Mouse (Mus musculus) embryonic facial prominence, embryonic 14.5 days (tissue): ENCODE data around the gene Gm38392. TPM values are rescaled to one million over a fixed set of nuclear protein-coding genes. Genes with fewer than 3 reads are reported as not detected.
A peak's percentile ranks its signal among the peaks of the same experiment; 100 is the strongest.

Source experiments
- ATAC-seq: fragments of 200-750 bp; cut with Nextera tagmentation; 2 replicates; pipeline ENCODE4 v1.8.0; 2017; ENCODE audit warnings: low read depth, moderate number of reproducible peaks, moderate TSS enrichment
- DNase-seq: peaks from one replicate; pipeline ENCODE4 v3.0.0-alpha.2; 2015; ENCODE audit warnings: low spot score
- H3K27ac ChIP-seq: fragments of 300-500 bp; sonication (generic); replicated peaks from 2 replicates; pipeline ENCODE4 v1.5.1; 2014; ENCODE audit warnings: low read depth, mild to moderate bottlenecking, low read length, moderate library complexity
- H3K27me3 ChIP-seq: fragments of 300-500 bp; sonication (generic); replicated peaks from 2 replicates; pipeline ENCODE4 v1.6.1; 2014; ENCODE audit warnings: low read length; ENCODE audit not compliant: control insufficient read depth, insufficient read depth
- H3K36me3 ChIP-seq: fragments of 300-500 bp; sonication (generic); 2 replicates; pipeline ENCODE4 v1.6.1; 2014; ENCODE audit warnings: low read length, mixed read lengths; ENCODE audit not compliant: control insufficient read depth, insufficient read depth
- H3K4me1 ChIP-seq: fragments of 300-500 bp; sonication (generic); 2 replicates; pipeline ENCODE4 v1.6.1; 2014; ENCODE audit warnings: antibody characterized with exemption, low read length; ENCODE audit not compliant: control insufficient read depth, insufficient read depth
- H3K4me2 ChIP-seq: fragments of 300-500 bp; sonication (generic); 2 replicates; pipeline ENCODE4 v1.6.1; 2014; ENCODE audit warnings: low read depth, mild to moderate bottlenecking, low read length, moderate library complexity, mixed read lengths
- H3K4me3 ChIP-seq: fragments of 300-500 bp; sonication (generic); 2 replicates; pipeline ENCODE4 v1.5.1; 2014; ENCODE audit warnings: low read depth, mild to moderate bottlenecking, low read length
- H3K9ac ChIP-seq: fragments of 300-500 bp; sonication (generic); 2 replicates; pipeline ENCODE4 v1.6.1; 2014; ENCODE audit warnings: low read depth, mild to moderate bottlenecking, low read length, moderate library complexity, mixed read lengths
- H3K9me3 ChIP-seq: fragments of 300-500 bp; sonication (generic); 2 replicates; pipeline ENCODE4 v1.6.1; 2016; ENCODE audit warnings: low read length; ENCODE audit not compliant: control insufficient read depth
- WGBS: fragments of 180-500 bp; shearing (Covaris S2); extraction: QIAGEN DNeasy Blood & Tissue Kit; methylation state at CpG from one replicate; pipeline ENCODE4 v1.1.7; 2014; 5-methylcytosine and 5-hydroxymethylcytosine counted together
- polyA plus RNA-seq: library from polyadenylated mRNA; unstranded; fragments of >200 nt; fragmentation: Nextera tagmentation; extraction: Ambion mirVana; gene quantifications from 2 replicates; pipeline ENCODE4 v1.2.1, GENCODE M21; 2014

Gene Gm38392
- polyA plus RNA-seq, 1 experiment from 2014 or later, result not detected

- Histone ChIP-seq H3K36me3 (no peaks in the 10 kb centered on the region), H3K9ac (no peak overlapping the region), H3K4me3 (no peak overlapping the region), H3K9me3 (no peaks in the 10 kb centered on the region), H3K4me1 (no peaks in the 10 kb centered on the region), H3K27me3 (peaks cover 27% of the 10 kb centered on the region), H3K27ac (no peak overlapping the region), H3K4me2 (no peak overlapping the region)
- DNase-seq (peak; percentile 51), ATAC-seq (peak; percentile 38)
- 68% methylated on average over 9 of the region's 9 CpGs for WGBS
Measured at GRCm38 (mm10) chr3:88247666-88248065, 39.3 kb downstream of the Gm38392 start.

DNA sequence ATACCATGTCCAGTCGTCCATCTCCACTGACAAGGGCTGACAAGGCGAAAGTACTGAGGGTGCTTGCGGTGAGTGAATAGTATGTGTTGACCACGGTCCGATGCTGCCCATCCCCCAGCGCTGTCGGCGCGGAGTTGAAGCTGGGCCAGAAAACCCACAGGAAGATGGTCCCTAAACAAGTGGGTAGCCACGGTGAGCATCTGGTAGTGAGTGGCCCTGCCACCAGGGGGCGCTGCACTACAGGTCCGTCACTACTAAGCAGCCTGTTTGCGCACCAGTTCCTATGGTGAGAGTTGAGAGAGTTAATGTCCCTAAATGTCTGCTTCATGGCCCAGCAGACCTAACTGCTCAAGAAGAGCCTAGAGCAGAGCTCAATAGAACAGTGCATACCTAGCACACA is 41.2 kb downstream of the Gm38392 start:
- peak; percentile 55 for DNase-seq
- peaks cover 42% of the 10 kb centered on the region for H3K27me3 ChIP-seq
- 21% methylated on average over 12 of the region's 13 CpGs for WGBS
- H3K4me2 ChIP-seq, result no peak overlapping the region
- no peak overlapping the region for H3K9ac ChIP-seq
- no peaks in the 10 kb centered on the region for H3K9me3 ChIP-seq
- no peak for ATAC-seq
- H3K27ac ChIP-seq, result no peak overlapping the region
- H3K4me1 ChIP-seq, result no peaks in the 10 kb centered on the region
- H3K36me3 ChIP-seq, result no peaks in the 10 kb centered on the region
- H3K4me3 ChIP-seq, result no peak overlapping the region

DNA sequence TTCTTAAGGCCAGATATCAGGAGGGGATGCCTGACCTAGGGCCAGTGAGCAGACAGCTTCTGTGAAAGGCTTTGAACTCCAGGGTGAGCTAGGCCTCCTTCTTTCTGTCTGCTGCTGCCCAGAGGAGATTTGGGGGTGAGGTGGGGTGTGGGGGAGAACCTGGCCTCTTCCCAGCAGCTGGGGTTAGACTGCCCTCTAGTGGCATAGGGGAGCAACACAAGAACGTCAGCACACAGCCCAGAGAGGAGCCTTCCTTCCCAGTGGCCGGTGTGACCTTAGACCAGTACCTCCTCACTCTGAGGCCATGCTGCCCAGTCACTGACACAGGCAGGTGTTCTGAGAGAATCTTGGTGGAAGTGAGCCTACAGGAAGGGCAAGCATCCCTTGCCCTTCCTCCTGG is 42.9 kb downstream of the Gm38392 start:
- no peak overlapping the region for H3K4me3 ChIP-seq
- ATAC-seq, result no peak
- no peak overlapping the region for H3K9ac ChIP-seq
- H3K9me3 ChIP-seq, result no peaks in the 10 kb centered on the region
- no peak overlapping the region for H3K4me2 ChIP-seq
- 7% methylated on average over 2 of the region's 2 CpGs for WGBS
- H3K4me1 ChIP-seq, result no peaks in the 10 kb centered on the region
- DNase-seq, result no peak
- H3K36me3 ChIP-seq, result no peaks in the 10 kb centered on the region
- H3K27ac ChIP-seq, result no peak overlapping the region
- H3K27me3 ChIP-seq, result peaks cover 60% of the 10 kb centered on the region

DNA sequence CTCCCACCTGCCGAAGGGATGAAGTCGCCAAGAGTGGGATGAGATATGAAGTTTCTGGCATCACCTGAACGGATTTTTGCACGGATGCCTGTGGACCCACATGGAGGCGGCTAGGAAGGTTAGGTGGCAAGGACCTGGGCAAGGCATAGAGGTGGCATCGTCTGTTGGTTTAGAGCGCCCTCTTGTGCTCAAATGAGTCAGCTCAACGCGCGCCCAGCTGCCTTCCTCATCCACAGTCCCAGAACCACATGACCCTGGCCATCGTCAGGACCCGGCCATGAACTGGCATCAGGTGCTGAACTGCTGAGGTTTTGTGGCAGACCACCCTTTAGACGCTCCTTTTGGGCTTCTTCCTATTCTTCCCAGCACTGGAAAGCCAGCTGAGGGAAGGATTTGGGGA is 44.5 kb downstream of the Gm38392 start:
- DNase-seq, result peak; percentile 65
- WGBS, result 1% methylated on average over 13 of the region's 13 CpGs
- no peaks in the 10 kb centered on the region for H3K4me1 ChIP-seq
- H3K27ac ChIP-seq, result no peak overlapping the region
- H3K4me2 ChIP-seq, result no peak overlapping the region
- peaks cover 75% of the 10 kb centered on the region for H3K27me3 ChIP-seq
- H3K4me3 ChIP-seq, result no peak overlapping the region
- H3K9ac ChIP-seq, result no peak overlapping the region
- H3K9me3 ChIP-seq, result no peaks in the 10 kb centered on the region
- ATAC-seq, result peak; percentile 70; the same call in 1 of the 2 replicates
- no peaks in the 10 kb centered on the region for H3K36me3 ChIP-seq

GRCm38 (mm10) chr3:88241045-88241786 is 45.8 kb downstream of the Gm38392 start:
- H3K9ac ChIP-seq, result no peak overlapping the region
- H3K27ac ChIP-seq, result no peak overlapping the region
- H3K4me3 ChIP-seq, result peak overlapping the region; percentile 26
- H3K27me3 ChIP-seq, result peaks cover 88% of the 10 kb centered on the region
- H3K4me1 ChIP-seq, result no peaks in the 10 kb centered on the region
- WGBS, result 4% methylated on average over 19 of the region's 48 CpGs
- no peak for ATAC-seq
- H3K36me3 ChIP-seq, result no peaks in the 10 kb centered on the region
- peak overlapping the region; percentile 42 for H3K4me2 ChIP-seq
- DNase-seq, result no peak
- H3K9me3 ChIP-seq, result no peaks in the 10 kb centered on the region

- H3K4me2 ChIP-seq, result no peak overlapping the region
- H3K27me3 ChIP-seq, result peaks cover 81% of the 10 kb centered on the region
- H3K9ac ChIP-seq, result no peak overlapping the region
- no peak overlapping the region for H3K27ac ChIP-seq
- H3K36me3 ChIP-seq, result no peaks in the 10 kb centered on the region
- no peak for ATAC-seq
- 57% methylated on average over 4 of the region's 4 CpGs for WGBS
- H3K4me3 ChIP-seq, result no peak overlapping the region
- H3K9me3 ChIP-seq, result no peaks in the 10 kb centered on the region
- no peaks in the 10 kb centered on the region for H3K4me1 ChIP-seq
- DNase-seq, result no peak
Measured at GRCm38 (mm10) chr3:88239446-88239845, 47.6 kb downstream of the Gm38392 start.

DNA sequence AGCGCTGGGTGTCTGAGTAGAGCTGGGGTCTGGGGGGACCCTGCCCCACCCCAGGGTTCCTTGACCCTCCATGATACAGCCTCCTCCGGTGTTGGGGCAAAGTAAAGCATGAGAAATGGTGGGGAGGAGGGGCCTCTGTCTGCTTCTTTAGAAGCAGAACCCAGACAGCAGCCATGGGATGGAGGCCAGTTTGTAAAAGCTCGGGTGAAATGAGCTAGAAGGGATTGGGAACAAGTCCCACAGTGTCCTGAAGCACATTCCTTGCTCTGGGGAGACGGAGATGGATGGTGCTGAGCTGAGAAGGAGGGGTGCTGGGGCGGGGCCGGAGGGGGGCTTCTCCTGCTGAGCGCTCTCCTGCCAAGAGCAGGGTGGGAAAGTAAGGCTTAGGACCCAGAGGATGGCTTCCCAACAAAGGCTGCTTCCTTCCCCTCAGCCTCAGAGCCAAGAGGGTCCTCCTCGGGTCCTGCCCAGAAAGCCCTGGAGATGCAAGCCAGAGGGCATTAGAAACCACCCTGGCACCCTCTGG is 48.1 kb downstream of the Gm38392 start:
- Histone ChIP-seq H3K9ac (no peak overlapping the region), H3K27ac (no peak overlapping the region), H3K27me3 (peaks cover 78% of the 10 kb centered on the region), H3K4me2 (no peak overlapping the region), H3K9me3 (no peaks in the 10 kb centered on the region), H3K36me3 (no peaks in the 10 kb centered on the region), H3K4me3 (no peak overlapping the region), H3K4me1 (no peaks in the 10 kb centered on the region)
- ATAC-seq (no peak), DNase-seq (no peak)
- 39% methylated on average over 8 of the region's 8 CpGs for WGBS

GRCm38 (mm10) chr3:88237556-88238194 is 49.3 kb downstream of the Gm38392 start:
- no peaks in the 10 kb centered on the region for H3K4me1 ChIP-seq
- no peak overlapping the region for H3K27ac ChIP-seq
- no peak for ATAC-seq
- no peaks in the 10 kb centered on the region for H3K36me3 ChIP-seq
- no peak for DNase-seq
- H3K27me3 ChIP-seq, result peaks cover 74% of the 10 kb centered on the region
- 9% methylated on average over 8 of the region's 10 CpGs for WGBS
- no peak overlapping the region for H3K9ac ChIP-seq
- no peak overlapping the region for H3K4me3 ChIP-seq
- H3K4me2 ChIP-seq, result no peak overlapping the region
- no peaks in the 10 kb centered on the region for H3K9me3 ChIP-seq
